Mouse (Mus musculus): Measurements from ENCODE around the gene Mthfd1. TPM values are rescaled to one million over a fixed set of nuclear protein-coding genes. Genes with fewer than 3 reads are reported as not detected.
A peak's percentile ranks its signal among the peaks of the same experiment; 100 is the strongest.

Mthfd1 gene
- polyA plus RNA-seq, 1 experiment from 2014 or later = 127 TPM

DNA sequence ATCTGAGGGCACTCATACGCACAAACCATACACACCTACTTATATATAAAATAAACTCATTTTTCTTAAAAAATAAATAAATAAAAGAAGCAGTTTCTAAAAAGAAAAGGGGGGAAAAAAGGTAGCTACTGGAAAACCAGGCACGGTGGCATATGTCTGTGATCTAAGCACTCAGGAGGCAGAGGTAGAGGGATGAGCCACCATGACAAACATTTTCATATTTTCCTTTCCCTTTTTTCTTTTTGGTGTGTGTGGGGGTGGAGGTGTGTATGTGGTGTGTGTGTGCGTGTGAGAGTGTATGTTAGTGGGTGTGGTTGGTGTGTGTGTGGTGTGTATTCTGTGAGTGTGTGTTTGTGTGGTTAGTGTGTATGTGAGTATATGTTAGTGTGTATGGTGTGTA lies 14.4 kb upstream of the Mthfd1 start:
- no peaks in the 10 kb centered on the region for H3K27me3 ChIP-seq (ENCODE audit: insufficient read depth, low read length)
- H3K36me3 ChIP-seq (ENCODE audit: insufficient read depth, low read length) = no peaks in the 10 kb centered on the region
- no peaks in the 10 kb centered on the region for H3K9me3 ChIP-seq (ENCODE audit: low read length)
- no peak overlapping the region for H3K27ac ChIP-seq (ENCODE audit: low read length)
- H3K9ac ChIP-seq (replicated peaks; ENCODE audit: low read length) = no peak overlapping the region
- H3K4me2 ChIP-seq (replicated peaks; ENCODE audit: low read depth, low read length) = no peak overlapping the region
- no peak overlapping the region for H3K4me3 ChIP-seq (ENCODE audit: low read length)
- H3K4me1 ChIP-seq (ENCODE audit: insufficient read depth, low read length) = no peaks in the 10 kb centered on the region
- WGBS = 88% methylated on average over 3 of the region's 3 CpGs
- no peak for ATAC-seq (ENCODE audit: low FRiP score, low TSS enrichment)

DNA sequence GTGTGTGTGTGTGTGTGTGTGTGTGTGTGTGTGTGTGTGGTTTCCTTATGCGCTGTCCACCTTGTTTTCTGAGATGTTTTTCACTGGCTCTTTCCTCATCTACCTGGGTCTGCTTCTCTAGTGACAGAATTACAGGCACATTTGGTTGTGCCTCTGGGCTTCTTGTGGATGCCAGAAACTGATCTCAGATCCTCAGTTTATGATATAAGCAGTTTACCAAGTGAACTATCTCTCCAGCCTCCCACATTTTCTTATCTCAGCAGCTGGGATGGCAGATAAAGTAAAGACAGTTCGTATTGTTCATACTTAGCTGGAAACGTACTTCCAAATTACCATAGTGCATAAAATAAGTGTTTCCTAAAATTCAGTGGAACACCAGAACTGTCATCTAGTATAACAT lies 14.0 kb upstream of the Mthfd1 start:
- 84% methylated on average over 3 of the region's 3 CpGs for WGBS
- no peak for ATAC-seq (ENCODE audit: low FRiP score, low TSS enrichment)
- no peaks in the 10 kb centered on the region for H3K36me3 ChIP-seq (ENCODE audit: insufficient read depth, low read length)

DNA sequence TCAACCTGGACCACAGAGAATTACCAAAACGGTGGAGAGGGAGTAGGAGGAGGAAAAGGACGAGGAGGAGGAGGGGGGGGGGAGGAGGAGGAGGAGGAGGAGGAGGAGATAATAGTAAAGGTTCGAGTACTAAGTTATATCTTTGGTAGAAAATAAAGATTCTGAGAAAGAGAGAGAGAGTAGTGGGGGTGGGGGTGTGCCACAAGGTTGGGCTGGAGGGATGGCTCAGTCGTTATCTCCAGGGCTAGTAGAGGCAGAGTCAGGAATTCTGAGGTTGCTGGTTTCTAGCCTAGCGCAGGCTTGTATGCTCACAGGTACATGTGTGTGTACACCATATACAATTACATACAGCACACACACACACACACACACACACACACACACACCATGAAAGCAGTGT lies 13.3 kb upstream of the Mthfd1 start:
- no peak overlapping the region for H3K4me3 ChIP-seq (ENCODE audit: low read length)
- ATAC-seq (ENCODE audit: low FRiP score, low TSS enrichment) = no peak
- 54% methylated on average over 5 of the region's 5 CpGs for WGBS
- no peaks in the 10 kb centered on the region for H3K36me3 ChIP-seq (ENCODE audit: insufficient read depth, low read length)
- H3K4me2 ChIP-seq (replicated peaks; ENCODE audit: low read depth, low read length) = no peak overlapping the region
- H3K9ac ChIP-seq (replicated peaks; ENCODE audit: low read length) = no peak overlapping the region
- no peaks in the 10 kb centered on the region for H3K27me3 ChIP-seq (ENCODE audit: insufficient read depth, low read length)
- H3K4me1 ChIP-seq (ENCODE audit: insufficient read depth, low read length) = no peaks in the 10 kb centered on the region
- H3K9me3 ChIP-seq (ENCODE audit: low read length) = no peaks in the 10 kb centered on the region
- no peak overlapping the region for H3K27ac ChIP-seq (ENCODE audit: low read length)

More for the DNA sequence above, 14.0 kb upstream of the Mthfd1 start:
- Histone ChIP-seq H3K27ac (ENCODE audit: low read length) (no peak overlapping the region), H3K4me3 (ENCODE audit: low read length) (no peak overlapping the region), H3K27me3 (ENCODE audit: insufficient read depth, low read length) (no peaks in the 10 kb centered on the region), H3K9me3 (ENCODE audit: low read length) (no peaks in the 10 kb centered on the region), H3K9ac (replicated peaks; ENCODE audit: low read length) (no peak overlapping the region), H3K4me2 (replicated peaks; ENCODE audit: low read depth, low read length) (no peak overlapping the region), H3K4me1 (ENCODE audit: insufficient read depth, low read length) (no peaks in the 10 kb centered on the region)

DNA sequence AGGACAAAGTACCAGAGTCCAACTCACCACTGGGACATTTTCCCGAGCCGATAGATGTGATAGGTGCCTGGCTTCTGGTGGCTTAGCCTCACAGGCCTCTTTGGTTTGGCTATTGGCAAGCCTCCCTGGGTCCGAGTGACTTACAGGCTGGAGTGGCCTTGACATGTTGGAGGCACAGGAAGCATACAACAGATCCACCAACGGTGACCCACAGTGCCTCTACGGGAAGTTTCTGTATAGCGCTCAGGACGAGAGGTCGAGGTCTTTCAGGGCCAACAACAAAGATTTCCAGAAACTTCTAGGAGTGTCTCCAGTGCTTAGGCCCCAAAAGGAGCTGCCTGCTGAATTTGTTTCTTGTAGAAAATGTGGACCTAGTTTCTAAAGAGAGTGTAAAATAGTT lies 10.1 kb upstream of the Mthfd1 start:
- no peaks in the 10 kb centered on the region for H3K27me3 ChIP-seq (ENCODE audit: insufficient read depth, low read length)
- H3K4me3 ChIP-seq (ENCODE audit: low read length) = no peak overlapping the region
- no peak overlapping the region for H3K9ac ChIP-seq (replicated peaks; ENCODE audit: low read length)
- ATAC-seq (ENCODE audit: low FRiP score, low TSS enrichment) = no peak
- no peaks in the 10 kb centered on the region for H3K9me3 ChIP-seq (ENCODE audit: low read length)
- H3K4me1 ChIP-seq (ENCODE audit: insufficient read depth, low read length) = no peaks in the 10 kb centered on the region
- H3K4me2 ChIP-seq (replicated peaks; ENCODE audit: low read depth, low read length) = no peak overlapping the region
- 88% methylated on average over 8 of the region's 8 CpGs for WGBS
- H3K36me3 ChIP-seq (ENCODE audit: insufficient read depth, low read length) = no peaks in the 10 kb centered on the region
- H3K27ac ChIP-seq (ENCODE audit: low read length) = no peak overlapping the region

DNA sequence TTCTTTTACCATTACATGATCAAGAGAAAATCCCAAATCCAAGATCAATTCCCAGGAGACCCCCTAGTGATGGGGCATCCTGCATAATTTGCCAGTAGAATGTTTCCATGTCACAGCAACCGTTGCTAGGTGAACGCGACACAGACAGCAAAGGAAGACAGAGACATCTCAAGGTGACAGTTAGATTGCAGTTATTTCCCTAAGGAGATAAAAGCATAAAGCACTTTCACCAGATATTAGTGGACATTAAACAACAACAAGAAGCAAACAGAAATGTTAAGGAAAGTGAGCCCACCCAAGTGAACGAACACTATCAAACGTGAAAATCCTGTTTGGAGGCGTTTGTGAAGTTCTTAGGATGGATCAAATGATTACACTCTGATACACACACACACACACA lies 8.5 kb upstream of the Mthfd1 start, which contains the start of gene Tex21:
Gene Tex21, minus strand, starts transcription at position 101 of the 400 bp plus-strand sequence.
- Histone ChIP-seq H3K4me2 (replicated peaks; ENCODE audit: low read depth, low read length) (no peak within 1 kb of the TSS), H3K4me3 (ENCODE audit: low read length) (no peak within 1 kb of the TSS), H3K9me3 (ENCODE audit: low read length) (no peaks in the 10 kb centered on the region), H3K27me3 (ENCODE audit: insufficient read depth, low read length) (no peaks in the 10 kb centered on the region), H3K36me3 (ENCODE audit: insufficient read depth, low read length) (no peaks in the 10 kb centered on the region), H3K27ac (ENCODE audit: low read length) (no peak within 1 kb of the TSS), H3K4me1 (ENCODE audit: insufficient read depth, low read length) (no peaks in the 10 kb centered on the region), H3K9ac (replicated peaks; ENCODE audit: low read length) (no peak within 1 kb of the TSS)
- WGBS = 85% methylated on average over 6 of the region's 6 CpGs
- ATAC-seq (ENCODE audit: low FRiP score, low TSS enrichment) = no peak

DNA sequence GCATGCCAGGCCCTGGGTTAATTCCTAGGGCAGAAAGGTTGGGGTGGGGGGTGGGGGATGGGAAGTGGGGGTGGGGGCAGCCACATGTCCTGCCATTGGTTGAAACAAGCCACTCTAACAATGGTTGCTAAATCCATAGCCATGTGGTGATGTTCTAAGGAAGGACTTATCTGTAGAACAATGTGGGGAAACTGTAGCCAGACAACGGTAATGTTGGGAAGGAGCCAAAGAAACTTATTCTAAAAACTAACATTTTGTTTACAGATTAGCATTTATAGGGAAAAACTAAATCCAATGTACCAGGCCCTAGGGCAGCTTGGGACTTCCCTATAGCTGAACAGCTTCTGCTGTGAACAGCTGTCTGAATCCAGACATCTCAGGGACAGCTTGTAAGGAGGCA lies 2.0 kb upstream of the Mthfd1 start:
- no peak overlapping the region for H3K4me3 ChIP-seq (ENCODE audit: low read length)
- ATAC-seq (ENCODE audit: low FRiP score, low TSS enrichment) = no peak
- 0 out of 2 replicates have a peak, but pooled peaks cover 3% of the 10 kb centered on the region for H3K4me1 ChIP-seq (ENCODE audit: insufficient read depth, low read length)
- H3K27me3 ChIP-seq (ENCODE audit: insufficient read depth, low read length) = no peaks in the 10 kb centered on the region
- no peak overlapping the region for H3K9ac ChIP-seq (replicated peaks; ENCODE audit: low read length)
- H3K9me3 ChIP-seq (ENCODE audit: low read length) = no peaks in the 10 kb centered on the region
- 72% methylated on average over 1 of the region's 1 CpGs for WGBS
- H3K27ac ChIP-seq (ENCODE audit: low read length) = no peak overlapping the region
- H3K4me2 ChIP-seq (replicated peaks; ENCODE audit: low read depth, low read length) = no peak overlapping the region
- H3K36me3 ChIP-seq (ENCODE audit: insufficient read depth, low read length) = no peaks in the 10 kb centered on the region

DNA sequence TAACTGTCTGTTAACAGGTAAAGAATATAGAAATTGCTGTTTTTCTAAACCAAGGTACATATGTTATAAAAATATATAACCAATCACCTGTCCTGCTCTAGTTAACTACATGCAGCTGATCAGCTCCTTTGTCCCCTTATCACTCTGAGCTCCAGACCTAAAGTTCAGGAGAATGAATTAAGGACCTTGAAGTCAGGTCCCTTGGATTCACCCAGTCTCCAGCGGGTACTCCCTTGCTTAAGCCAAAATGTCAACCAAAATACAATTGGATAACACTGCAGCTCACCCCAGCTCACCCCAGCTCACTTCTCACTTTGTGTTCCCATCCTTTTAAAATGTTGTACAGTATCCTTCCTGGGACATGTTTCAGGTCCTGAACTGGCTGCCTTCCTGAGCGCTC lies 1.5 kb upstream of the Mthfd1 start:
- no peak overlapping the region for H3K27ac ChIP-seq (ENCODE audit: low read length)
- no peak for ATAC-seq (ENCODE audit: low FRiP score, low TSS enrichment)
- no peak overlapping the region for H3K9ac ChIP-seq (replicated peaks; ENCODE audit: low read length)
- H3K36me3 ChIP-seq (ENCODE audit: insufficient read depth, low read length) = no peaks in the 10 kb centered on the region
- no peak overlapping the region for H3K4me3 ChIP-seq (ENCODE audit: low read length)
- H3K27me3 ChIP-seq (ENCODE audit: insufficient read depth, low read length) = no peaks in the 10 kb centered on the region
- H3K4me2 ChIP-seq (replicated peaks; ENCODE audit: low read depth, low read length) = no peak overlapping the region
- H3K4me1 ChIP-seq (ENCODE audit: insufficient read depth, low read length) = 0 out of 2 replicates have a peak, but pooled peaks cover 3% of the 10 kb centered on the region
- H3K9me3 ChIP-seq (ENCODE audit: low read length) = no peaks in the 10 kb centered on the region
- 84% methylated on average over 2 of the region's 2 CpGs for WGBS

DNA sequence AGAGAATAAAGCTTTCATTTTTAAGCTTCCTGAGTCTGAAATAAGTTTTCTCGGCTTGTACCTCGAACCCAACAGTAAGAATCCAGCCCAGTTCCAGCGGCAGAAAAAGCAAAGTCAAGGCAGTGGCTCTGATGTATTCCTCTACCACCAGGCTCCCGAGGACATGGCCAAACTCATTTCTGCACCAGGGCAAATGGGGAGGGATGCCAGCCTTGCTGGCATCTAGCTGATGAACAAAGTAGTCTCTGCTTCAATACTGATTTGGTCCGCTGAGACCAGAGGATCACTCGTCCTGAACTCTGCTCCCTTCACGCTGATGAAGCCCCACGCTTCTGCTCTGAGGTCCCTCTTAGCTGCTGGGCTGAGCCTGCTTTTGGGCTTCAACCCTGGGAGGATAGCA lies 1.1 kb upstream of the Mthfd1 start:
- Histone ChIP-seq H3K27me3 (ENCODE audit: insufficient read depth, low read length) (no peaks in the 10 kb centered on the region), H3K9ac (replicated peaks; ENCODE audit: low read length) (peak overlapping the region; percentile 42; the same call in 1 of the 2 replicates), H3K4me1 (ENCODE audit: insufficient read depth, low read length) (0 out of 2 replicates have a peak, but pooled peaks cover 3% of the 10 kb centered on the region), H3K4me2 (replicated peaks; ENCODE audit: low read depth, low read length) (no peak overlapping the region), H3K9me3 (ENCODE audit: low read length) (no peaks in the 10 kb centered on the region), H3K27ac (ENCODE audit: low read length) (0 out of 2 replicates have a peak overlapping the region, but pooled peaks have one; percentile 91), H3K36me3 (ENCODE audit: insufficient read depth, low read length) (no peaks in the 10 kb centered on the region), H3K4me3 (ENCODE audit: low read length) (no peak overlapping the region)
- WGBS = 75% methylated on average over 8 of the region's 8 CpGs
- no peak for ATAC-seq (ENCODE audit: low FRiP score, low TSS enrichment)

DNA sequence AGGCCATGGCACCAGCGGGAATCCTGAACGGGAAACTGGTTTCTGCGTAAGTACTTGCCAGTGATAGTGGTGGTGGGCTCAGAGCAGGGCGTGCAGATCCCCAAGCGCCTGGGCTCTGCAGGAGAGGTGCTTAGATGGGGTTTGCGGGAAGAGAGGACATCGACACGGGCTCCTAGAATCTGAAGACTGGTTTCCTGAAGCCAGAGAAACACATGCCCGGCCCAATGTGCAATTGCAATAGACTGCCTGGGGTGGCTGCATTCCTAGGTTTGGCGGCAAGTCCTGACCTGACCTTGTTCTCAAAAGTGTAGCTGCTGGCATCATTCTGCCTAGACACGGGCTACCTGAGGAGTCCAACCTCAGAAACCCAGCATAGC lies 389 bp downstream of the Mthfd1 start:
- peak overlapping the region; percentile 90 for H3K27ac ChIP-seq (ENCODE audit: low read length)
- ATAC-seq (ENCODE audit: low FRiP score, low TSS enrichment) = no peak

DNA sequence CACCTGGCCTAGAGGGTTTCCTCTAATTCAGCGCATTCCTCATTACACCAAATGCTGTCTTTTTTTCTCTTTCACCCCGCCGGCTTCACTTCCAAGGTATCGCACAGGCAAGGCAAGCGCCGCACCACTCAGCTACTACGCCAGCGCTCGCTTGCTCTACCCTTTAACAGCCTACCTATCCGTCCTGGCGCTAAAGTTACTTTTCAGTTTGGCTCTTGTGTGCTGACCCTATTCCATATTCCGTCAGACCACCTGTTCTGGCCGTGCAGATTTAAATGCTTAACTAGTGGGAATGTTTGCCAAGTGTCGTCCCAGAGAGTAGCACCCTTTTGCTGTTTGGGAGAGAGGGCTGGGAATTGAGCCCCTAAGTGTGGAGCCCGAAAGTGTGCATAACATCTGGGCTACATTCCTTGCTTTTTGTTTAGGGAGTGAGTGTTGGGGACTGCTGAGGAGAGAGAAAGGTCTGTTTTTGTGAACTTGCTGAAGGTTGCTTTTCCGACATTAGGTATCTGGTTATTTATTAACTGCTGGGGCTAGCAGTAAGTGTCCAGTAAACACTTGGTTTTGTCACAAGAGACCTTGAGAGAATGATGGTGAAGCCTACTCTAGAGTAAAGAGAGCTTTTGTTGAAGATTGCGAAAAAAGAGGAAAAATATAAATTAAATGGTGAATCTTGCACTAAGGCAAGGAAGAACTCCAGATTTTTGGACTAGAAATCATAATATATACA lies 1.2 kb downstream of the Mthfd1 start:
- Histone ChIP-seq H3K27ac (ENCODE audit: low read length) (peak overlapping the region; percentile 90), H3K4me3 (ENCODE audit: low read length) (peak overlapping the region; percentile 78), H3K9ac (replicated peaks; ENCODE audit: low read length) (peak overlapping the region; percentile 81), H3K27me3 (ENCODE audit: insufficient read depth, low read length) (no peaks in the 10 kb centered on the region), H3K4me2 (replicated peaks; ENCODE audit: low read depth, low read length) (peak overlapping the region; percentile 96), H3K9me3 (ENCODE audit: low read length) (no peaks in the 10 kb centered on the region), H3K4me1 (ENCODE audit: insufficient read depth, low read length) (0 out of 2 replicates have a peak, but pooled peaks cover 3% of the 10 kb centered on the region), H3K36me3 (ENCODE audit: insufficient read depth, low read length) (no peaks in the 10 kb centered on the region)
- no peak for ATAC-seq (ENCODE audit: low FRiP score, low TSS enrichment)
- WGBS = 5% methylated on average over 17 of the region's 17 CpGs

More for the DNA sequence above, 389 bp downstream of the Mthfd1 start:
- Histone ChIP-seq H3K9ac (replicated peaks; ENCODE audit: low read length) (peak overlapping the region; percentile 81), H3K4me1 (ENCODE audit: insufficient read depth, low read length) (0 out of 2 replicates have a peak, but pooled peaks cover 3% of the 10 kb centered on the region), H3K4me2 (replicated peaks; ENCODE audit: low read depth, low read length) (peak overlapping the region; percentile 96), H3K36me3 (ENCODE audit: insufficient read depth, low read length) (no peaks in the 10 kb centered on the region), H3K4me3 (ENCODE audit: low read length) (peak overlapping the region; percentile 78), H3K27me3 (ENCODE audit: insufficient read depth, low read length) (no peaks in the 10 kb centered on the region), H3K9me3 (ENCODE audit: low read length) (no peaks in the 10 kb centered on the region)
- WGBS = 0% methylated on average over 11 of the region's 11 CpGs
